Mouse (Mus musculus): ENCODE results near the gene Rhox2a. TPM values are rescaled to one million over a fixed set of nuclear protein-coding genes. Genes with fewer than 3 reads are reported as not detected.
"Not testable (repeated sequence)": the region's sequence is repeated elsewhere in the genome, so short reads cannot be mapped to it uniquely, and the experiment has no call there.

The Rhox2a gene
- not detected for total RNA-seq (2021)
- long read RNA-seq, experiment 1 = 0 reads
- long read RNA-seq, experiment 2 = 0 reads

- not testable (repeated sequence) for DNase-seq
Measured at GRCm38 (mm10) chrX:37244676-37245075, at the start of gene Rhox2a. Gene Rhox2a (plus strand): TSS chrX:37244976.

- DNase-seq = no peak
Measured at GRCm38 (mm10) chrX:37198676-37199075, 46.1 kb upstream of the Rhox2a start.

GRCm38 (mm10) chrX:37210941-37211340 is 33.8 kb upstream of the Rhox2a start, which contains the start of gene Gm9:
Gene Gm9 (minus strand): TSS chrX:37211041.
- no peak for DNase-seq

DNA sequence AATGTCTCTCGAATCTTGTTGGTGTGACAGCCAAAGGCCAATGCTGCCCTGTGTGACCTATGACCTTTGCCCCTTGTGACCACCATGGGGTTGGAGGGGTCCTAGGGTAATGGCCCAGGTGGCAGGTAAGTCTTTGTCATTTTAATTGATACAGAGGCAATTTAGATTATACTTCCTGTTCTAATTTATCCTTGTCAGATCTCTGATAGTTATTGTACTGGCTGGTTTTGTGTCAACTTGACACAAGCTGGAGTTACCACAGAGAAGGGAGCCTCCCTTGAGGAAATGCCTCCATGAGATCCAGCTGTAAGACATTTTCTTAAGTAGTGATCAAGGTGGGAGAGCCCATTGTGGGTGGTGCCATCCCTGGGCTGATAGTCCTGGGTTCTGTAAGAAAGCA is 22.6 kb upstream of the Rhox2a start, which contains the start of gene Rhox1:
Gene Rhox1 (minus strand): TSS at position 101 of the 400 bp plus-strand sequence.
- not testable (repeated sequence) for DNase-seq

- not testable (repeated sequence) for DNase-seq
Measured at GRCm38 (mm10) chrX:37249619-37250018, 4.8 kb downstream of the Rhox2a start, which contains the start of gene Rhox3a. Gene Rhox3a (plus strand): TSS chrX:37249919.

DNA sequence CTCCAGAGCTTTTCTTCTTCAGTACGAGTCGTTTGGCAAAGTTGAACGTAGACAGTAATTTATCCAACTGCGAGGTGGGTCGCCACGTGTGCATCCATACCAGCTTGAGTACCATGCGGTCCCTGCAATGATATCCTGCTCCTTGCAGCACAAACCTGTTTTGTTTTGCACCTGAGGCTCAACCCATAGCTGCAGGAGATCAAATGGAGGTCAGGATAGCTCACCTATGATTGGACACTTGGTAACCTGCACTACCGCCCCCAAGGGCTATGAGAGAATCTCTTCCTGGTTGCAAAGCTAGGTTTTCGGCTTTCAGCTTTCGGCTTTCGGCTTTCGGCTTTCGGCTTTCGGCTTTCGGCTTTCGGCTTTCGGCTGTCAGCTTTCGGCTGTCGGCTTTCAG is 20.3 kb downstream of the Rhox2a start, which contains the start of gene Rhox4a:
Gene Rhox4a (plus strand): TSS at position 301 of the 400 bp plus-strand sequence.
- not testable (repeated sequence) for DNase-seq

Other genes with a start within 250 kb of the Rhox2a start
- 1 to 10 TPM in 1 of 2 experiments, under 1 TPM in 1; 0.46 to 1.2 TPM for gene Sowahd, start 196.1 kb upstream of the Rhox2a start, total RNA-seq (2021)
- 100 to 1,000 TPM; 634 to 643 TPM for gene Rpl39, start 159.6 kb upstream of the Rhox2a start, total RNA-seq (2021)
- gene Upf3b, start 134.7 kb upstream of the Rhox2a start, total RNA-seq (2021) = 10 to 100 TPM; 12.2 to 14.6 TPM
- gene Nkap, start 118.2 kb upstream of the Rhox2a start, total RNA-seq (2021) = 10 to 100 TPM; 14.8 to 16.3 TPM
- gene Akap14, start 76.1 kb upstream of the Rhox2a start, total RNA-seq (2021) = not detected
- 100 to 1,000 TPM; 458 to 480 TPM for gene Ndufa1, start 53.8 kb upstream of the Rhox2a start, total RNA-seq (2021)
- gene Rnf113a1, start 53.7 kb upstream of the Rhox2a start, total RNA-seq (2021) = 1 to 10 TPM; 4.2 to 4.8 TPM
- not detected for gene Gm9, start 33.9 kb upstream of the Rhox2a start, total RNA-seq (2021)
- not detected for gene Rhox1, start 22.7 kb upstream of the Rhox2a start, total RNA-seq (2021)
- gene Rhox3a, start 4.9 kb downstream of the Rhox2a start, total RNA-seq (2021) = not detected
- not detected for gene Rhox4a, start 20.4 kb downstream of the Rhox2a start, total RNA-seq (2021)
- not detected for gene Rhox3a2, start 135.1 kb downstream of the Rhox2a start, total RNA-seq (2021)
- not detected for gene Rhox4a2, start 145.9 kb downstream of the Rhox2a start, total RNA-seq (2021)
- gene Rhox2b, start 167.1 kb downstream of the Rhox2a start, total RNA-seq (2021) = not detected
- gene Rhox4b, start 187.5 kb downstream of the Rhox2a start, total RNA-seq (2021) = not detected
- not detected for gene Rhox2c, start 208.7 kb downstream of the Rhox2a start, total RNA-seq (2021)
- gene Rhox3c, start 213.6 kb downstream of the Rhox2a start, total RNA-seq (2021) = not detected
- not detected for gene Rhox4c, start 235.4 kb downstream of the Rhox2a start, total RNA-seq (2021)
- gene Rhox2d, start 248.5 kb downstream of the Rhox2a start, total RNA-seq (2021) = not detected